Mouse (Mus musculus): Measurements from ENCODE around the gene Ago4.
"Not testable (repeated sequence)": the region's sequence is repeated elsewhere in the genome, so short reads cannot be mapped to it uniquely, and the experiment has no call there.

The Ago4 gene

GRCm38 (mm10) chr4:126532827-126533728, at the start of gene Ago4:
Gene Ago4 (minus strand): TSS chr4:126533472.
- peak; percentile 26 for DNase-seq (ENCODE audit: low spot score)

GRCm38 (mm10) chr4:126579077-126579476, 45.8 kb upstream of the Ago4 start:
- DNase-seq (ENCODE audit: low spot score), result no peak

- no peak for DNase-seq (ENCODE audit: low spot score)
Observed at GRCm38 (mm10) chr4:126577920-126578319, 44.6 kb upstream of the Ago4 start.

GRCm38 (mm10) chr4:126576281-126576680, 43.0 kb upstream of the Ago4 start:
- no peak for DNase-seq (ENCODE audit: low spot score)

- DNase-seq (ENCODE audit: low spot score), result no peak
Observed at GRCm38 (mm10) chr4:126569783-126570182, 36.5 kb upstream of the Ago4 start.

GRCm38 (mm10) chr4:126567243-126567642, 34.0 kb upstream of the Ago4 start:
- no peak for DNase-seq (ENCODE audit: low spot score)

- no peak for DNase-seq (ENCODE audit: low spot score)
Observed at GRCm38 (mm10) chr4:126563798-126564197, 30.5 kb upstream of the Ago4 start.

- DNase-seq (ENCODE audit: low spot score), result peak; percentile 74
Observed at GRCm38 (mm10) chr4:126556809-126557711, 23.8 kb upstream of the Ago4 start, which contains the start of gene Clspn. Gene Clspn (plus strand): TSS chr4:126556935.

GRCm38 (mm10) chr4:126554462-126554861, 21.2 kb upstream of the Ago4 start:
- DNase-seq (ENCODE audit: low spot score), result no peak

- no peak for DNase-seq (ENCODE audit: low spot score)
Observed at GRCm38 (mm10) chr4:126553685-126554084, 20.4 kb upstream of the Ago4 start.

- DNase-seq (ENCODE audit: low spot score), result no peak
Observed at GRCm38 (mm10) chr4:126553105-126553504, 19.8 kb upstream of the Ago4 start.

- DNase-seq (ENCODE audit: low spot score), result no peak
Observed at GRCm38 (mm10) chr4:126552136-126552535, 18.9 kb upstream of the Ago4 start.

- DNase-seq (ENCODE audit: low spot score), result no peak
Observed at GRCm38 (mm10) chr4:126546183-126546582, 12.9 kb upstream of the Ago4 start.

GRCm38 (mm10) chr4:126545703-126546102, 12.4 kb upstream of the Ago4 start:
- DNase-seq (ENCODE audit: low spot score), result no peak

- DNase-seq (ENCODE audit: low spot score), result no peak
Observed at GRCm38 (mm10) chr4:126545016-126545415, 11.7 kb upstream of the Ago4 start.

- no peak for DNase-seq (ENCODE audit: low spot score)
Observed at GRCm38 (mm10) chr4:126542838-126543237, 9.6 kb upstream of the Ago4 start.

- no peak for DNase-seq (ENCODE audit: low spot score)
Observed at GRCm38 (mm10) chr4:126540487-126541071, 7.3 kb upstream of the Ago4 start.

- DNase-seq (ENCODE audit: low spot score), result no peak
Observed at GRCm38 (mm10) chr4:126536865-126537264, 3.6 kb upstream of the Ago4 start.

- DNase-seq (ENCODE audit: low spot score), result not testable (repeated sequence)
Observed at GRCm38 (mm10) chr4:126535631-126536030, 2.4 kb upstream of the Ago4 start.

GRCm38 (mm10) chr4:126533729-126534070, 428 bp upstream of the Ago4 start:
- no peak for DNase-seq (ENCODE audit: low spot score)

- no peak for DNase-seq (ENCODE audit: low spot score)
Observed at GRCm38 (mm10) chr4:126532292-126532691, 980 bp downstream of the Ago4 start.

GRCm38 (mm10) chr4:126526828-126527227, 6.4 kb downstream of the Ago4 start:
- DNase-seq (ENCODE audit: low spot score), result no peak
